Mouse (Mus musculus) MEL (cell line): ENCODE results near the gene Car4. TPM values are rescaled to one million over a fixed set of nuclear protein-coding genes. Genes with fewer than 3 reads are reported as not detected.

ENCODE experiments used
- DNase-seq: peaks from one replicate; pipeline ENCODE4 v3.0.0; 2011; ENCODE audit warnings: low read depth, low spot score
- H3K27ac ChIP-seq: 2 replicates; pipeline ENCODE4 v1.5.1; 2012; ENCODE audit warnings: low read depth, mild to moderate bottlenecking, control low read depth, low read length, moderate library complexity; ENCODE audit not compliant: control insufficient read depth
- H3K27me3 ChIP-seq, 2 experiments: fragments of 150-350 bp in 1 of 2; sonication (generic) in 1 of 2; 2 replicates each; pipeline ENCODE4 v1.6.1; 2012; ENCODE audit warnings: low read length in 2 of 2, mild to moderate bottlenecking in 2 of 2, improper control_type of control experiment in 1 of 2, moderate library complexity in 1 of 2; ENCODE audit not compliant: insufficient read depth in 2 of 2, control insufficient read depth in 1 of 2
- H3K36me3 ChIP-seq, 2 experiments: 2 replicates each; pipeline ENCODE4 v1.6.1; 2012 to 2014; ENCODE audit warnings: low read length in 2 of 2, improper control_type of control experiment in 1 of 2, inconsistent platforms in 1 of 2, mild to moderate bottlenecking in 1 of 2; ENCODE audit not compliant: insufficient read depth in 2 of 2, control insufficient read depth in 1 of 2
- H3K4me1 ChIP-seq, 2 experiments: fragments of 150-350 bp in 1 of 2; sonication (generic) in 1 of 2; 2 replicates each; pipeline ENCODE4 v1.6.1; 2012; ENCODE audit warnings: low read length in 2 of 2, improper control_type of control experiment in 1 of 2, mild to moderate bottlenecking in 1 of 2; ENCODE audit not compliant: insufficient read depth in 2 of 2, control insufficient read depth in 1 of 2
- H3K4me3 ChIP-seq, 2 experiments: fragments of 150-350 bp in 1 of 2; sonication (generic) in 1 of 2; 2 replicates each; pipeline ENCODE4 v1.5.1; 2012; ENCODE audit warnings: low read depth in 2 of 2, low read length in 2 of 2, mild to moderate bottlenecking in 2 of 2, moderate library complexity in 2 of 2, control low read depth in 1 of 2, improper control_type of control experiment in 1 of 2; ENCODE audit not compliant: control insufficient read depth in 1 of 2, insufficient read depth in 1 of 2
- H3K79me2 ChIP-seq: 2 replicates; pipeline ENCODE4 v1.6.1; 2012; ENCODE audit warnings: mild to moderate bottlenecking, low read length, moderate library complexity; ENCODE audit not compliant: control insufficient read depth, poor library complexity, insufficient read depth
- H3K9ac ChIP-seq: 2 replicates; pipeline ENCODE4 v1.6.1; 2012; ENCODE audit warnings: low read depth, mild to moderate bottlenecking, control low read depth, low read length, moderate library complexity; ENCODE audit not compliant: control insufficient read depth, poor library complexity, severe bottlenecking
- H3K9me3 ChIP-seq: fragments of 150-350 bp; sonication (generic); replicated peaks from 2 replicates; pipeline ENCODE4 v1.6.1; 2012; ENCODE audit warnings: mild to moderate bottlenecking, low read length, improper control_type of control experiment, moderate library complexity; ENCODE audit not compliant: insufficient read depth
- CHD2 ChIP-seq: IDR thresholded peaks from 2 replicates; pipeline ENCODE4 v1.6.1; 2011; ENCODE audit warnings: low read length, improper control_type of control experiment
- ELF1 ChIP-seq: IDR thresholded peaks from 2 replicates; pipeline ENCODE4 v1.6.1; 2014; ENCODE audit warnings: low read depth, mild to moderate bottlenecking, inconsistent platforms, low read length, improper control_type of control experiment, moderate library complexity
- EP300 ChIP-seq, 2 experiments: IDR thresholded peaks; 2 replicates each; pipeline ENCODE4 v1.6.1; 2011; ENCODE audit warnings: improper control_type of control experiment in 2 of 2, low read length in 2 of 2, low read depth in 1 of 2, mild to moderate bottlenecking in 1 of 2
- GABPA ChIP-seq: IDR thresholded peaks from 2 replicates; pipeline ENCODE4 v1.6.1; 2012; ENCODE audit warnings: low read depth, mild to moderate bottlenecking, inconsistent platforms, low read length, improper control_type of control experiment, moderate library complexity
- KAT2A ChIP-seq: conservative IDR thresholded peaks from 2 replicates; pipeline ENCODE4 v1.6.1; 2012; ENCODE audit warnings: low read depth, low read length, improper control_type of control experiment, inconsistent platforms
- MAZ ChIP-seq: IDR thresholded peaks from 2 replicates; pipeline ENCODE4 v1.6.1; 2012; ENCODE audit warnings: low read depth, mild to moderate bottlenecking, inconsistent platforms, low read length, improper control_type of control experiment
- MEF2A ChIP-seq: IDR thresholded peaks from 2 replicates; pipeline ENCODE4 v1.6.1; 2014; ENCODE audit warnings: low read depth, mild to moderate bottlenecking, inconsistent platforms, low read length, improper control_type of control experiment; ENCODE audit not compliant: poor library complexity, insufficient replicate concordance, severe bottlenecking; ENCODE audit errors: extremely low read depth
- MYB ChIP-seq: IDR thresholded peaks from 2 replicates; pipeline ENCODE4 v1.6.1; 2011; ENCODE audit warnings: mild to moderate bottlenecking, low read depth, low read length, improper control_type of control experiment
- MYC ChIP-seq: IDR thresholded peaks from 2 replicates; pipeline ENCODE4 v1.6.1; 2011; ENCODE audit warnings: low read depth, mild to moderate bottlenecking, low read length, improper control_type of control experiment, moderate library complexity
- POLR2A ChIP-seq, 2 experiments: IDR thresholded peaks; 2 replicates each; pipeline ENCODE4 v1.6.1; 2011 to 2012; ENCODE audit warnings: low read length in 2 of 2, mild to moderate bottlenecking in 2 of 2, control low read depth in 1 of 2, improper control_type of control experiment in 1 of 2, low read depth in 1 of 2, moderate library complexity in 1 of 2; ENCODE audit not compliant: control insufficient read depth in 1 of 2, insufficient read depth in 1 of 2, poor library complexity in 1 of 2
- POLR2AphosphoS2 ChIP-seq: IDR thresholded peaks from 2 replicates; pipeline ENCODE4 v1.6.1; 2011; ENCODE audit warnings: low read length, improper control_type of control experiment
- RCOR1 ChIP-seq: IDR thresholded peaks from 2 replicates; pipeline ENCODE4 v1.6.1; 2012; ENCODE audit warnings: low read depth, mild to moderate bottlenecking, inconsistent platforms, low read length, improper control_type of control experiment
- SMC3 ChIP-seq: IDR thresholded peaks from 2 replicates; pipeline ENCODE4 v1.6.1; 2011; ENCODE audit warnings: low read depth, low read length, improper control_type of control experiment
- TAL1 ChIP-seq: IDR thresholded peaks from 2 replicates; pipeline ENCODE4 v1.6.1; 2012; ENCODE audit warnings: mild to moderate bottlenecking, inconsistent platforms, low read length, moderate library complexity, mixed read lengths
- UBTF ChIP-seq: IDR thresholded peaks from 2 replicates; pipeline ENCODE4 v1.6.1; 2012; ENCODE audit warnings: low read depth, mild to moderate bottlenecking, inconsistent platforms, low read length, improper control_type of control experiment, moderate library complexity, borderline replicate concordance; ENCODE audit not compliant: insufficient read depth
- USF1 ChIP-seq: IDR thresholded peaks from 2 replicates; pipeline ENCODE4 v1.6.1; 2014; ENCODE audit warnings: low read depth, mild to moderate bottlenecking, inconsistent platforms, low read length, improper control_type of control experiment, moderate library complexity
- USF2 ChIP-seq, 2 experiments: IDR thresholded peaks; 2 replicates each; pipeline ENCODE4 v1.6.1; 2011 to 2012; ENCODE audit warnings: improper control_type of control experiment in 2 of 2, low read length in 2 of 2, borderline replicate concordance in 1 of 2, inconsistent platforms in 1 of 2, low read depth in 1 of 2, mild to moderate bottlenecking in 1 of 2; ENCODE audit not compliant: insufficient read depth in 1 of 2
- ZNF384 ChIP-seq: IDR thresholded peaks from 2 replicates; pipeline ENCODE4 v1.6.1; 2012; ENCODE audit warnings: low read depth, mild to moderate bottlenecking, inconsistent platforms, low read length, improper control_type of control experiment
- polyA plus RNA-seq, 2 experiments: library from polyadenylated mRNA; stranded (reverse) in 1 of 2; unstranded in 1 of 2; fragments of >175 nt in 1 of 2; fragments of >200 nt in 1 of 2; gene quantifications; 2 replicates each; pipeline versions ENCODE4 v1.2.1 to v1.2.4; 2012; ENCODE audit warnings: low replicate concordance in 2 of 2, low read depth in 1 of 2; ENCODE audit not compliant: insufficient read length in 2 of 2, insufficient read depth in 1 of 2, missing spikeins in 1 of 2
- total RNA-seq: library from RNA; depleted of rRNA; stranded (reverse); fragments of 300-350 nt; gene quantifications from 2 replicates; pipeline ENCODE4 v1.2.3, GENCODE M21; 2012

The Car4 gene
- total and polyA plus RNA-seq, 3 experiments, result not detected

DNA sequence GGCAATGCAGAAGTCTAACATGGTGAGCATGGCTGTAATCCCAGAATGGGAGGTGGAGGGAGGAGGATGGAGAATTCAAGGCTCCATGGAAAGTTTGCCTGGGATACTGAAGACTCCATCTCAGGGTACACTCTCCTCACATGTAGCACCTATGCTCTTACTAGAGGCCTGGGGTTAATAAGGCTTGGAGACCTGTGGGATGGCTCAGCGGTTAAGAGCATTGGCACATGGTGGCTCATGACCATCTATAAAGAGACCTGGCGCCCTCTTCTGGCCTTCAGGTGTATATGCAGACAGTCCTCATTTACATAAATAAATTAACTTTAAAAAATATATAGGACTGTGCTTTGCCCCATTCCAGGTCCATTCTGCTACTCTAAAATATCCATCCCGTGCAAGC is 38.3 kb upstream of the Car4 start (continued):
- no peak for TF ChIP-seq UBTF
- TF ChIP-seq RCOR1, result no peak

DNA sequence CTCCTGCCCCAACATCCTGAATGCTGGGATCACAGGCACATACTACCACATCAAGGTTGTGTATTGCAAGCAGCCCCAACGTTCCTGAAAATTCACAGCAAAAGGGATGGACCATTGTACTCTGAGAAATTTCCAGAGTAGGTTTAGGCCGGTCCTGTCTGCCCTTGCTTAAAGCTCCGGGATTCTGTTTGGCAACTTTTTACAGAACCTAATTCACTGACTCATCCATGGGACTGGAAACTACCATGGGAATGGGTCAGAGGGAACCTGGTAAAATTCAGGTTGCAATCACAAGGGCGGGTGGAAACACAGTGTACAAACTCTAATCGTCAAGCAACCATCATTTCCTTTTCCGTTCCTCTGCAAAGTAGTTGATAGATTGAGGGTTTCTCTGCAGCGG is 37.6 kb upstream of the Car4 start:
- Histone ChIP-seq H3K9me3 (no peaks in the 10 kb centered on the region), H3K9ac (no peak overlapping the region), H3K4me1 (peaks cover 0 to 17% of the 10 kb centered on the region in 2 experiments; a peak in 3 of 4 replicates), H3K36me3 (peaks cover 0 to 16% of the 10 kb centered on the region in 2 experiments; a peak in 2 of 4 replicates), H3K27me3 (peaks cover 6 to 11% of the 10 kb centered on the region in 2 experiments)
- DNase-seq, result no peak
- no peak for TF ChIP-seq RCOR1
- TF ChIP-seq CHD2, result no peak
- TF ChIP-seq ELF1, result no peak
- TF ChIP-seq MYC, result no peak
- TF ChIP-seq SMC3, result no peak
- TF ChIP-seq POLR2AphosphoS2, result no peak
- TF ChIP-seq USF2 (IDR thresholded peaks at IDR 0.05; ENCODE audit: borderline replicate concordance in 1 of 2, insufficient read depth in 1 of 2, low read depth in 1 of 2, low read length in 2 of 2), result no peak
- no peak for TF ChIP-seq USF1
- TF ChIP-seq GABPA, result no peak
- no peak for TF ChIP-seq MEF2A
- TF ChIP-seq MAZ, result no peak
- no peak for TF ChIP-seq EP300 (IDR thresholded peaks at IDR 0.05; ENCODE audit: low read depth in 1 of 2, low read length in 2 of 2)
- no peak for TF ChIP-seq ZNF384
- no peak for TF ChIP-seq KAT2A
- TF ChIP-seq, all 39 proteins: peak for 0
- Histone ChIP-seq H3K4me3 (no peak overlapping the region), H3K27ac (no peak overlapping the region), H3K79me2 (peaks cover 10% of the 10 kb centered on the region)

DNA sequence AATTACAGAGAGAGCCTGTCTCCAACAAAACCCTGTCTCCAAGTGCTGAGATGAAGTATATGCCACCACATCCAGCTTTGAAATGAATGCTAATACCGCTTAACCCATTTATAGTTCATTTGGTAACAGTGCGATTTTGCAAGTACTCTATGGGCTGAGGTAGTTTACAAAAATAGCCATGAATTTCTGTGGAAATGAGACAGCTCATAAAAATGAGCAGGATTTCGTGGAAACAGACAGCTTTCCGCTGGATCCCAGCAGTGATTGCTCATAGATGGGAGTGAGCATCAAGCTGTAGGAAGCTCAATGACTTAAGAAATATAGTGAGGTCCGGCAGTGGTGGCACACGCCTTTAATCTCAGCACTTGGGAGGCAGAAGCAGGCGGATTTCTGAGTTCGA is 36.6 kb upstream of the Car4 start:
- Histone ChIP-seq H3K27me3 (peaks cover 6 to 11% of the 10 kb centered on the region in 2 experiments), H3K36me3 (peaks cover 0 to 14% of the 10 kb centered on the region in 2 experiments; a peak in 2 of 4 replicates), H3K27ac (no peak overlapping the region), H3K9me3 (no peaks in the 10 kb centered on the region), H3K9ac (no peak overlapping the region), H3K4me1 (peaks cover 0 to 17% of the 10 kb centered on the region in 2 experiments; a peak in 3 of 4 replicates), H3K4me3 (no peak overlapping the region), H3K79me2 (peaks cover 4% of the 10 kb centered on the region)
- TF ChIP-seq GABPA (no peak), UBTF (no peak), ZNF384 (no peak), TAL1 (no peak), MYB (no peak), CHD2 (no peak), POLR2A (IDR thresholded peaks at IDR 0.05; ENCODE audit: control insufficient read depth in 1 of 2, insufficient read depth in 1 of 2, low read depth in 1 of 2, low read length in 2 of 2, poor library complexity in 1 of 2) (no peak)
- no peak for DNase-seq
